Mouse (Mus musculus) MEL (cell line): ENCODE data around the gene Csnk1g2. TPM values are rescaled to one million over a fixed set of nuclear protein-coding genes. Genes with fewer than 3 reads are reported as not detected.

Experiments
- DNase-seq: peaks from one replicate; pipeline ENCODE4 v3.0.0; 2011; ENCODE audit warnings: low read depth, low spot score
- H3K27ac ChIP-seq: 2 replicates; pipeline ENCODE4 v1.5.1; 2012; ENCODE audit warnings: low read depth, mild to moderate bottlenecking, control low read depth, low read length, moderate library complexity; ENCODE audit not compliant: control insufficient read depth
- H3K27me3 ChIP-seq, 2 experiments: fragments of 150-350 bp in 1 of 2; sonication (generic) in 1 of 2; 2 replicates each; pipeline ENCODE4 v1.6.1; 2012; ENCODE audit warnings: low read length in 2 of 2, mild to moderate bottlenecking in 2 of 2, improper control_type of control experiment in 1 of 2, moderate library complexity in 1 of 2; ENCODE audit not compliant: insufficient read depth in 2 of 2, control insufficient read depth in 1 of 2
- H3K36me3 ChIP-seq, 2 experiments: 2 replicates each; pipeline ENCODE4 v1.6.1; 2012 to 2014; ENCODE audit warnings: low read length in 2 of 2, improper control_type of control experiment in 1 of 2, inconsistent platforms in 1 of 2, mild to moderate bottlenecking in 1 of 2; ENCODE audit not compliant: insufficient read depth in 2 of 2, control insufficient read depth in 1 of 2
- H3K4me1 ChIP-seq, 2 experiments: fragments of 150-350 bp in 1 of 2; sonication (generic) in 1 of 2; 2 replicates each; pipeline ENCODE4 v1.6.1; 2012; ENCODE audit warnings: low read length in 2 of 2, improper control_type of control experiment in 1 of 2, mild to moderate bottlenecking in 1 of 2; ENCODE audit not compliant: insufficient read depth in 2 of 2, control insufficient read depth in 1 of 2
- H3K4me3 ChIP-seq, 2 experiments: fragments of 150-350 bp in 1 of 2; sonication (generic) in 1 of 2; 2 replicates each; pipeline ENCODE4 v1.5.1; 2012; ENCODE audit warnings: low read depth in 2 of 2, low read length in 2 of 2, mild to moderate bottlenecking in 2 of 2, moderate library complexity in 2 of 2, control low read depth in 1 of 2, improper control_type of control experiment in 1 of 2; ENCODE audit not compliant: control insufficient read depth in 1 of 2, insufficient read depth in 1 of 2
- H3K79me2 ChIP-seq: 2 replicates; pipeline ENCODE4 v1.6.1; 2012; ENCODE audit warnings: mild to moderate bottlenecking, low read length, moderate library complexity; ENCODE audit not compliant: control insufficient read depth, poor library complexity, insufficient read depth
- H3K9ac ChIP-seq: 2 replicates; pipeline ENCODE4 v1.6.1; 2012; ENCODE audit warnings: low read depth, mild to moderate bottlenecking, control low read depth, low read length, moderate library complexity; ENCODE audit not compliant: control insufficient read depth, poor library complexity, severe bottlenecking
- H3K9me3 ChIP-seq: fragments of 150-350 bp; sonication (generic); replicated peaks from 2 replicates; pipeline ENCODE4 v1.6.1; 2012; ENCODE audit warnings: mild to moderate bottlenecking, low read length, improper control_type of control experiment, moderate library complexity; ENCODE audit not compliant: insufficient read depth
- BHLHE40 ChIP-seq: IDR thresholded peaks from 2 replicates; pipeline ENCODE4 v1.6.1; 2012; ENCODE audit warnings: low read depth, mild to moderate bottlenecking, inconsistent platforms, low read length, improper control_type of control experiment, borderline replicate concordance
- CHD1 ChIP-seq: IDR thresholded peaks from 2 replicates; pipeline ENCODE4 v1.6.1; 2012; ENCODE audit warnings: low read depth, mild to moderate bottlenecking, inconsistent platforms, low read length, improper control_type of control experiment
- CHD2 ChIP-seq: IDR thresholded peaks from 2 replicates; pipeline ENCODE4 v1.6.1; 2011; ENCODE audit warnings: low read length, improper control_type of control experiment
- CTCF ChIP-seq, 3 experiments: IDR thresholded peaks in 2 of 3; conservative IDR thresholded peaks in 1 of 3; 2 replicates each; pipeline ENCODE4 v1.5.1; 2011 to 2012; ENCODE audit warnings: low read length in 3 of 3, low read depth in 2 of 3, mild to moderate bottlenecking in 2 of 3, improper control_type of control experiment in 1 of 3, inconsistent platforms in 1 of 3, mixed read lengths in 1 of 3, moderate library complexity in 1 of 3; ENCODE audit not compliant: control insufficient read depth in 1 of 3, insufficient read depth in 1 of 3, poor library complexity in 1 of 3, severe bottlenecking in 1 of 3
- EP300 ChIP-seq, 2 experiments: IDR thresholded peaks; 2 replicates each; pipeline ENCODE4 v1.6.1; 2011; ENCODE audit warnings: improper control_type of control experiment in 2 of 2, low read length in 2 of 2, low read depth in 1 of 2, mild to moderate bottlenecking in 1 of 2
- ETS1 ChIP-seq: IDR thresholded peaks from 2 replicates; pipeline ENCODE4 v1.6.1; 2012; ENCODE audit warnings: low read depth, mild to moderate bottlenecking, inconsistent platforms, low read length, improper control_type of control experiment, moderate library complexity
- GABPA ChIP-seq: IDR thresholded peaks from 2 replicates; pipeline ENCODE4 v1.6.1; 2012; ENCODE audit warnings: low read depth, mild to moderate bottlenecking, inconsistent platforms, low read length, improper control_type of control experiment, moderate library complexity
- GATA1 ChIP-seq: IDR thresholded peaks from 2 replicates; pipeline ENCODE4 v1.6.1; 2011; ENCODE audit warnings: low read depth, low read length, improper control_type of control experiment
- HCFC1 ChIP-seq: IDR thresholded peaks from 2 replicates; pipeline ENCODE4 v1.6.1; 2012; ENCODE audit warnings: low read depth, mild to moderate bottlenecking, inconsistent platforms, low read length, improper control_type of control experiment, moderate library complexity
- JUND ChIP-seq: IDR thresholded peaks from 2 replicates; pipeline ENCODE4 v1.6.1; 2011; ENCODE audit warnings: low read depth, mild to moderate bottlenecking, improper control_type of control experiment, low read length
- KAT2A ChIP-seq: conservative IDR thresholded peaks from 2 replicates; pipeline ENCODE4 v1.6.1; 2012; ENCODE audit warnings: low read depth, low read length, improper control_type of control experiment, inconsistent platforms
- MAFK ChIP-seq: IDR thresholded peaks from 2 replicates; pipeline ENCODE4 v1.6.1; 2011; ENCODE audit warnings: low read depth, mild to moderate bottlenecking, low read length, improper control_type of control experiment, borderline replicate concordance
- MAX ChIP-seq: IDR thresholded peaks from 2 replicates; pipeline ENCODE4 v1.6.1; 2011; ENCODE audit warnings: low read length, improper control_type of control experiment
- MAZ ChIP-seq: IDR thresholded peaks from 2 replicates; pipeline ENCODE4 v1.6.1; 2012; ENCODE audit warnings: low read depth, mild to moderate bottlenecking, inconsistent platforms, low read length, improper control_type of control experiment
- MEF2A ChIP-seq: IDR thresholded peaks from 2 replicates; pipeline ENCODE4 v1.6.1; 2014; ENCODE audit warnings: low read depth, mild to moderate bottlenecking, inconsistent platforms, low read length, improper control_type of control experiment; ENCODE audit not compliant: poor library complexity, insufficient replicate concordance, severe bottlenecking; ENCODE audit errors: extremely low read depth
- MXI1 ChIP-seq: IDR thresholded peaks from 2 replicates; pipeline ENCODE4 v1.6.1; 2011; ENCODE audit warnings: mild to moderate bottlenecking, low read depth, low read length, improper control_type of control experiment
- MYB ChIP-seq: IDR thresholded peaks from 2 replicates; pipeline ENCODE4 v1.6.1; 2011; ENCODE audit warnings: mild to moderate bottlenecking, low read depth, low read length, improper control_type of control experiment
- MYC ChIP-seq: IDR thresholded peaks from 2 replicates; pipeline ENCODE4 v1.6.1; 2011; ENCODE audit warnings: low read depth, mild to moderate bottlenecking, low read length, improper control_type of control experiment, moderate library complexity
- NELFE ChIP-seq: IDR thresholded peaks from 2 replicates; pipeline ENCODE4 v1.6.1; 2011; ENCODE audit warnings: low read depth, low read length, improper control_type of control experiment
- NRF1 ChIP-seq: IDR thresholded peaks from 2 replicates; pipeline ENCODE4 v1.6.1; 2014; ENCODE audit warnings: low read depth, mild to moderate bottlenecking, inconsistent platforms, low read length, improper control_type of control experiment, moderate library complexity; ENCODE audit not compliant: poor library complexity, insufficient read depth, severe bottlenecking
- POLR2A ChIP-seq, 2 experiments: IDR thresholded peaks; 2 replicates each; pipeline ENCODE4 v1.6.1; 2011 to 2012; ENCODE audit warnings: low read length in 2 of 2, mild to moderate bottlenecking in 2 of 2, control low read depth in 1 of 2, improper control_type of control experiment in 1 of 2, low read depth in 1 of 2, moderate library complexity in 1 of 2; ENCODE audit not compliant: control insufficient read depth in 1 of 2, insufficient read depth in 1 of 2, poor library complexity in 1 of 2
- POLR2AphosphoS5 ChIP-seq: IDR thresholded peaks from 2 replicates; pipeline ENCODE4 v1.6.1; 2012; ENCODE audit warnings: low read depth, borderline replicate concordance, mild to moderate bottlenecking, inconsistent platforms, low read length, moderate library complexity, mixed read lengths
- RAD21 ChIP-seq: IDR thresholded peaks from 2 replicates; pipeline ENCODE4 v1.6.1; 2011; ENCODE audit warnings: mild to moderate bottlenecking, low read depth, low read length, improper control_type of control experiment
- RCOR1 ChIP-seq: IDR thresholded peaks from 2 replicates; pipeline ENCODE4 v1.6.1; 2012; ENCODE audit warnings: low read depth, mild to moderate bottlenecking, inconsistent platforms, low read length, improper control_type of control experiment
- SIN3A ChIP-seq: IDR thresholded peaks from 2 replicates; pipeline ENCODE4 v1.6.1; 2012; ENCODE audit warnings: low read length, improper control_type of control experiment, inconsistent platforms
- SMC3 ChIP-seq: IDR thresholded peaks from 2 replicates; pipeline ENCODE4 v1.6.1; 2011; ENCODE audit warnings: low read depth, low read length, improper control_type of control experiment
- TAL1 ChIP-seq: IDR thresholded peaks from 2 replicates; pipeline ENCODE4 v1.6.1; 2012; ENCODE audit warnings: mild to moderate bottlenecking, inconsistent platforms, low read length, moderate library complexity, mixed read lengths
- TBP ChIP-seq: IDR thresholded peaks from 2 replicates; pipeline ENCODE4 v1.8.0; 2011; ENCODE audit warnings: low read depth, low read length, improper control_type of control experiment
- TCF12 ChIP-seq: IDR thresholded peaks from 2 replicates; pipeline ENCODE4 v1.6.1; 2014; ENCODE audit warnings: low read depth, mild to moderate bottlenecking, inconsistent platforms, low read length, improper control_type of control experiment, moderate library complexity
- UBTF ChIP-seq: IDR thresholded peaks from 2 replicates; pipeline ENCODE4 v1.6.1; 2012; ENCODE audit warnings: low read depth, mild to moderate bottlenecking, inconsistent platforms, low read length, improper control_type of control experiment, moderate library complexity, borderline replicate concordance; ENCODE audit not compliant: insufficient read depth
- USF1 ChIP-seq: IDR thresholded peaks from 2 replicates; pipeline ENCODE4 v1.6.1; 2014; ENCODE audit warnings: low read depth, mild to moderate bottlenecking, inconsistent platforms, low read length, improper control_type of control experiment, moderate library complexity
- ZC3H11A ChIP-seq: IDR thresholded peaks from 2 replicates; pipeline ENCODE4 v1.6.1; 2012; ENCODE audit warnings: low read depth, mild to moderate bottlenecking, inconsistent platforms, low read length, improper control_type of control experiment
- ZKSCAN1 ChIP-seq: IDR thresholded peaks from 2 replicates; pipeline ENCODE4 v1.6.1; 2012; ENCODE audit warnings: low read depth, mild to moderate bottlenecking, inconsistent platforms, low read length, improper control_type of control experiment, moderate library complexity
- ZMIZ1 ChIP-seq: IDR thresholded peaks from 2 replicates; pipeline ENCODE4 v1.6.1; 2012; ENCODE audit warnings: low read depth, mild to moderate bottlenecking, inconsistent platforms, low read length, improper control_type of control experiment, moderate library complexity
- ZNF384 ChIP-seq: IDR thresholded peaks from 2 replicates; pipeline ENCODE4 v1.6.1; 2012; ENCODE audit warnings: low read depth, mild to moderate bottlenecking, inconsistent platforms, low read length, improper control_type of control experiment
- polyA plus RNA-seq, 2 experiments: library from polyadenylated mRNA; stranded (reverse) in 1 of 2; unstranded in 1 of 2; fragments of >175 nt in 1 of 2; fragments of >200 nt in 1 of 2; gene quantifications; 2 replicates each; pipeline versions ENCODE4 v1.2.1 to v1.2.4; 2012; ENCODE audit warnings: low replicate concordance in 2 of 2, low read depth in 1 of 2; ENCODE audit not compliant: insufficient read length in 2 of 2, insufficient read depth in 1 of 2, missing spikeins in 1 of 2
- total RNA-seq: library from RNA; depleted of rRNA; stranded (reverse); fragments of 300-350 nt; gene quantifications from 2 replicates; pipeline ENCODE4 v1.2.3, GENCODE M21; 2012

Gene Csnk1g2
- total and polyA plus RNA-seq, 3 experiments, result 132 to 231 TPM; not detected in 1

- TF ChIP-seq GABPA (no peak), TBP (no peak), ZNF384 (peak; percentile 28; the same call in 1 of the 2 replicates)
These were observed 36.6 kb downstream of the Csnk1g2 start (continued) for GRCm38 (mm10) chr10:80659213-80659612.

GRCm38 (mm10) chr10:80661149-80661548 lies 38.5 kb downstream of the Csnk1g2 start:
- DNase-seq, result peak; percentile 84
- Histone ChIP-seq H3K79me2 (peaks cover under 1% of the 10 kb centered on the region; the same call in 1 of the 2 replicates), H3K27ac (no peak overlapping the region), H3K27me3 (no peaks in the 10 kb centered on the region), H3K4me3 (no peak overlapping the region), H3K9ac (0 out of 2 replicates have a peak overlapping the region, but pooled peaks have one; percentile 26), H3K36me3 (peaks cover 0 to 20% of the 10 kb centered on the region in 2 experiments; a peak in 2 of 4 replicates), H3K9me3 (no peaks in the 10 kb centered on the region), H3K4me1 (peaks cover 8 to 40% of the 10 kb centered on the region in 2 experiments)
- TF ChIP-seq ZKSCAN1 (no peak), EP300 (IDR thresholded peaks at IDR 0.05; ENCODE audit: low read depth in 1 of 2, low read length in 2 of 2) (no peak), ETS1 (0 out of 2 replicates have a peak, but pooled peaks have one; percentile 35), RAD21 (no peak; the same call in 1 of the 2 replicates), SMC3 (peak; percentile 63), RCOR1 (no peak), GABPA (no peak), NELFE (no peak), MAFK (no peak), CTCF (IDR thresholded peaks at IDR 0.05 in 2 of 3, conservative IDR thresholded peaks at IDR 0.05 in 1 of 3; ENCODE audit: control insufficient read depth in 1 of 3, insufficient read depth in 1 of 3, low read depth in 2 of 3, low read length in 3 of 3, poor library complexity in 1 of 3, severe bottlenecking in 1 of 3) (peak; percentile 88 to 90 (median 88)), TAL1 (no peak), CHD1 (no peak), CHD2 (peak; percentile 73; the same call in 1 of the 2 replicates), ZC3H11A (no peak), MXI1 (0 out of 2 replicates have a peak, but pooled peaks have one; percentile 16), TCF12 (no peak), SIN3A (peak; percentile 19; the same call in 1 of the 2 replicates), MYB (no peak), NRF1 (no peak), KAT2A (no peak), POLR2A (IDR thresholded peaks at IDR 0.05; ENCODE audit: control insufficient read depth in 1 of 2, insufficient read depth in 1 of 2, low read depth in 1 of 2, low read length in 2 of 2, poor library complexity in 1 of 2) (no peak), BHLHE40 (peak; percentile 53; the same call in 1 of the 2 replicates), MEF2A (no peak), MAX (no peak), MYC (peak; percentile 37; the same call in 1 of the 2 replicates), UBTF (no peak), USF1 (no peak), MAZ (no peak), ZNF384 (0 out of 2 replicates have a peak, but pooled peaks have one; percentile 31), POLR2AphosphoS5 (no peak), GATA1 (no peak), JUND (no peak), ZMIZ1 (no peak), HCFC1 (0 out of 2 replicates have a peak, but pooled peaks have one; percentile 11)
